Mouse (Mus musculus) layer of hippocampus, adult 9-11 months (tissue): ENCODE measurements at regions not wholly inside any gene's neighbourhood (a gene's known extent, or its start where the extent isn't known, plus 50 kb on each side); places are given as distances from the start of the nearest gene placed in this dataset.

Source experiments
- DNase-seq: peaks from one replicate; pipeline ENCODE4 v3.0.0; 2022

DNA sequence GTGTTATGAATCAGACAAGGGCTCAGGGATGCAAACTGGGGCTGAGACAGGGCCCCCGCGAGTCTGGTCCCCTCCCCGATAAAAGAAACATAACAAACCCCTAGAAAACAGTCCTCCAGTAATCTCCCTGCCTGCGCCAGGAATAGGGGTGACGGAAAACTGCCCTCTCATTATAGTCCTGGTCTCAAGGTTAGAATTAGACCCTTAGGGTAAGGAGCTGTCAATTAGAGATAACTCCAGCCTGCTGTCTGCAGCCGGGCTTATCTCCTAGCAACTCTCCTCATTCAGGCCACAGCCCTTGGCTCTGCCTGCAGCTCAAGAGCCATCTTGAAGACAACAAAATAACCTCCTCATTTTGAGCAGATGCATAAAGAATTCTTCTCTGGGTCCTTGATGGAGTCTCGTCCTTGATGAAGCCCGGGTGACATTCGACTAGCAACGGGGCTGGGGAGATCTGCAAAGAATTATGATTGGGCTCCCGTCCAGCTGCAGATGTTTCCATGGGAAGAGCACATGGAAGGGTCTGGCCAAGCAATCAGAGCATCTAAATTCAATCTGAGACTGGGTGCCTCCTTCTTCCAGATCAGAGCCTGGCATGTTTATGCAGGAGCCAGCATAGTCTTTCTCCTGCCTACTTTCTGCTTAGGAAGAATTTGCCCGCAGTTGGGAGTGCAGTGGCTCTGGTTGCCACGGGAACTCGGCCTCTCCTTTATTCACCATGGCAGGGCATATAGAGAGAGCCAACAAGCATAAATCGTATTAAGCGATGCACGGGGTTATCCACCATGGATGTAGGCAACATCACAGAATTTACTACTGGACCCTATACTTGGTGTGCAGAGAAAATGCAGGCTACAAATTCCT, 281.2 kb downstream of the Sox11 start:
- peak; percentile 27 for DNase-seq

DNA sequence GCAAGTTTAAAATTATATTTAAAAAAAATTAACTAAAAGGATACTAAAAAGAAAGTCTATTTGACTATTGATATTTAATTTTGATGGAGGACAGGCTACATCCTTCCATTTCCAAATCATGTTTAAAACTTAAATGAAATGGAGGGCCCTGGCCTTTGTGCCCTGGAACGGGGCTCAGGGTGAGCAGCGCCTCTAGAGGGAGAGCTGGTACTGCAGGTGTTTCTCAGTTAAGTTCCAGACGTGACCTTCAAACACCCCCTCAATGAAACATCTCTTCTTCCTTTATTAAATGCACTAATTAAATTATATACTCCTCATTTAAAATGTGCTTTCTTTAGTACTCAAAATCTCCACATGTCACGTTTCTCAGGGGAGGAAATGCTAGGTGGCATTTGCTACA, 282.5 kb downstream of the Sox11 start:
- DNase-seq = no peak

DNA sequence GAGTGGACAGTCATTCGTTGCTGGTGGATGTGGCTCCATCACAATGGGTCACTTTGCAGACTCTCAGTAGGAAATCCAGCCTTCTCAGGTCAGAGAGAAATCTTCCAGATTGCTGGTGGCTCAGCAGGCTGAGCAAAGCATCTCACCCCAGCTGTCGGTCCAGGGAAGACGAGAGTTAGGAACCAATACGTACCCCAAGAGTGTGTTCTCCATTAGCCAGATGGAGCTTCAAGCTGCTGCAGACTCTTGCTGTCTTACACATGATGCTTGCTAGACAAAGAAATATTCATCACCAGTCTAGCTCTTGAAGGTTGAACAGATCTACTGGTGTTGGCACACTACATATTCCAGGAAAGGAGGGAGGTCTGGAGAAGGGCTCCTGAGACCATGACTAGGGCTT, 288.0 kb downstream of the Sox11 start:
- DNase-seq = peak; percentile 59

- DNase-seq = no peak
These were observed 304.5 kb downstream of the Sox11 start for GRCm38 (mm10) chr12:27037922-27038321.

DNA sequence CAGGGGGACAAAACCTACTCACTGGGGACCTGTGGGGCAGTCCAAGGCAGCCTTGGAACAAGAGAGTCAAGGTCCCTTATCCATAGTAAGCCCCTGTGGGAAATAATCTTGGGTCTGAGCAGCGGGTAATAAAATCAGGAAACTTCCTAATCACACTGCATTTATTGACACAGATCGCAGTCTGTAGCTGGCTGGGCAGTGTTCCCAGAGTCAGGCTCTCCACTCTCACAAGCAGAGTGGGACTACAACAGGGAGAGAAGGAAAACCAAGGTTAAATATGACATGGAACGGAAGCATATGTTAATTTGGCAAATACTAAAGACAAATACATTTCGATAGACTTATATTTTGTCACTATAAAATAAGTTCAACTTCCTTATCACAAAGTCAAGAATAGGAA, 322.6 kb downstream of the Sox11 start:
- no peak for DNase-seq

DNA sequence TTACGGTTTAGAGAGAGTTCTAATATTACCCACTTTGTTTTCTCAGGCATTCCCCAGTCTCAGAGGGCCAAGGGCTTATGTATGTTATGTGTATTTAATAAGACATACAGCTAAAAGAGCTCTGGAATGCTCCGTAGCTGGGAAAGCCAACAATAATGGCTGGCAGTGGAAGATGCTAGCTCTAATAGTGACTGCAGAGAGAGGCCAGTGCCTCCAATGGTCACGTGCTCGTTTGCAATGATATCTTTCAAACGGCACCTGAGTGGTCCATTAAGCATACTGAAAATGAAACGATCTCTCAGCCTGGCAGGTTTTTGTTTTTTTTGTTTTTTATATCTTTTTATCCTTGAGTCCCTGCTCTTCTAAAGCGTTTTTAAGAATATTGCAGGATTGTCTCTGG, 324.0 kb downstream of the Sox11 start:
- no peak for DNase-seq

GRCm38 (mm10) chr12:26999287-26999686, 343.1 kb downstream of the Sox11 start:
- DNase-seq = no peak

DNA sequence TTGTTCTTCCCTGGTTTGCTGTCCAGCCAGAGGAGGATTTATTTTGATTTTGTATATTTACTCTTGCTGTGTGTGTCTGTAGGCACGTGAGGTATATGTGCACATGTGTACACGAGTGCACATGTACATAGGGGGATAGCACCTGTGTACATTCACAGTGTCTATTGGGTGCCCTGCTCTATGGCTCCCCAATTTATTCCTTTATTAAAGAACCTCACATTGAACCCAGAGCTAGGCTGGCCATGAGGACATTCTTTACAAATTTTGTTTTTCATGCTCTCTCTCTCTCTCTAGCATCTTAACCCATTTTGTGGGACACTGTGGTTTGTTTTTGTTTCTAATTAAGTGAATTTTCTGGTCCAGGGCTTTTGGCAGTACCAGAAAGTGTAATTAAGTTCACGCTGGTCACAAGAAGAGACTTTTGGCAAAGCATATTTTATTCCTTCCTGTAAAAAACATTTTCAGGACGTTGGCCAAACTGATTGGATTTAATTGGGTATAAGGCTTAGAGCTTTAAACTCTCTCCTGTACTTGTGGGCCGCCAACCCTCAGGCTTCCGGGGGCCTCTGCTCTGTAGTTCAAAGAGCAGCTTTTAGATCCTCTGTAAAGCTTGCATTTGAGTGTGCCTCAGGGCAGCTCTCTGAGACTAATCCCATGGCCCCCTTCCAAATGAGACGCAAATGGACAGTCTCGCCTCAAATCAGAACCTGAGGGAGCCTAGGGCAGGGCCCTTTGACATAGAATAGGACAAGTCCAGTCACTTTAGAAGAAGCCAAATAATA, 365.9 kb downstream of the Sox11 start:
- DNase-seq = no peak

GRCm38 (mm10) chr12:26972495-26973113, 369.8 kb downstream of the Sox11 start:
- DNase-seq = no peak

- DNase-seq = no peak
These were observed 375.2 kb downstream of the Sox11 start for GRCm38 (mm10) chr12:26967018-26967737.

GRCm38 (mm10) chr12:26963917-26964316, 378.5 kb downstream of the Sox11 start:
- DNase-seq = no peak

DNA sequence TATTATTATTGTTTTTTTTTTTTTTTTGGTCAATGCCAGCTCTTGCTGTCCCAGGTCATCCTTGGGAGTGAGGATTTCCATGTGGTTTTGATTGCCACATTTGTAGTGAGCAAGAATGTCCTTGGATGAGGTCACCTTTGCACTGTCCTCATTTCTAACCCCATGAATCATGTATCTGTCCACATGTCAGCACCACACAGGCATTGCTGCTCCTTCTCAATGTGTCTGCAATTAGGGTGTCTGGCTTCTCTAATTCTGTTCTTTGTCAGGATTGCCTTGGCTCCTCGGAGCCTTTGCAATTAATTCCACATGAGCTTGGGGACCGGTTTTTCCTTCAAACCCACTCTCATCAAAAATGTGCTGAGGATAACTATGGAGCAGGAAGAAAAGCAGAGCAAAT, 402.5 kb downstream of the Sox11 start:
- no peak for DNase-seq

- DNase-seq = no peak
These were observed 404.5 kb downstream of the Sox11 start for GRCm38 (mm10) chr12:26937836-26938235.

DNA sequence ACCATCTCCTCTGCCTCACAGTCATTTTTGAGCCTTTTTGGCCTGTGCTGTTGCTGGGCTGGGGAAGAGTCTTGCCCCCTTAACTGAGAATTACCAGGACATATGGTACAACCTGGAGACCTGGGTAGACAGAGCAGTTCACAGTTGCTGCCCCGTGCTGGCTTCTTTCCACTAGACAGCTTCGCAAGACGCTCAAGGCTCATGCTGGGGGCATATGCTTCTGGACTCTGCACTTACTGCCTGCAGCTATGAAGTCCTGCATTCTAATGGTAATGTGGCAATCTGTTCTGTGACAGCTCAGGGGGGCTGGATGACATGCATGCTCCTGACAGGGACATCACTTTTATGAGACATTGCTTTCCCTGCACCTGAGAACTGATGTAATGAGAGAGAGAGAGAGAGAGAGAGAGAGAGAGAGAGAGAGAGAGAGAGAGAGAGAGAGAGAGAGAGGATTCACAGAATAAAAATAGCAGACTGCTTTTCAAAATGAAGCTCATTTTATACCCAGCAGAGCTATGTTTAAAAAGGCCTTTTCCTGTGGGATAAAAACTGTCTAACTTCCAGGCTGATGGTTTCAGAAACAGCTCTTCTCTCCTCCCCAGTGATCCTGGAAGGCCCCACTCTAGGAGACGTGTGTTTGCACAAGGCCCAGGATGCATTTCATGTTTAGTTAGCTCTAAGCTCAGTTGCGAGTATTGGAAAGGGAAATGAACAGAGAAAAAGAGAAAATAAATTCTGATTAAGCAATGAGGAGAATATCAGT, 405.5 kb downstream of the Sox11 start:
- no peak for DNase-seq

- DNase-seq = no peak
These were observed 412.1 kb downstream of the Sox11 start for GRCm38 (mm10) chr12:26930155-26930867.

DNA sequence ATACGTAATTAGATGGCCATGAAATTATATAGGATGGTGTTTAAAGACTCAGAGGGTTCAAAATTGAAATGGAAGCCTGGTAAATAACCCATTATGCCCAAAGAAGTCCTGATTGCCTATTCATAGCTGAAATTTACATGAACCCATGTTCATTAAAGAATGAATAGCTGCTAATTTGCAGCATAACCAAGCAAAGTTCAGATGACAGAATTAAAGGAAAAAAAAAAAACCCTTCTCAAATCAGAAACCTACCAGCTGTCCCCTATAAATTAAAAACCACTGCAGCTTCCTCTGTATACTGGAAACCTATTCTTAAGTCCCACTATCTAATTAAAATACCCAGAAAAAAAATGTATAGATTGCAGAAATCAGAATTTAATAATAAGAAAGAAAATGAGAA, 436.2 kb downstream of the Sox11 start:
- DNase-seq = no peak

GRCm38 (mm10) chr12:26903894-26904272, 434.9 kb downstream of the Cmpk2 start:
- no peak for DNase-seq

- peak; percentile 50 for DNase-seq
These were observed 434.3 kb downstream of the Cmpk2 start for GRCm38 (mm10) chr12:26903073-26903893.

GRCm38 (mm10) chr12:26891190-26891589, 422.2 kb downstream of the Cmpk2 start:
- no peak for DNase-seq

- DNase-seq = no peak
These were observed 417.6 kb downstream of the Cmpk2 start for GRCm38 (mm10) chr12:26886635-26887014.
